ENCODE assay signal across 14 mouse cellular contexts in genomic region chr17:86039741-86040140, GRCm38 (mm10).
"Had no signal": no experiment of that assay in that cellular context is flagged by ENCODE, and none has a peak within 500 bp of the region (broad histone marks: within the 10 kb centered on the region; RNA-seq: fewer than 3 reads in every experiment).

No protein-coding gene starts in this region.

- ATAC-seq: liver, postnatal 0 days had no signal

- DNase-seq: kidney, postnatal 14 days; layer of hippocampus, adult 9-11 months; layer of hippocampus, postnatal 36 days; liver; liver, embryonic 13.5 days; lung, postnatal 36 days; midbrain, embryonic 14.5 days; right cerebral cortex, postnatal 14 days; thymus, postnatal 36 days had no signal

- H3K27me3 ChIP-seq: kidney, embryonic 15.5 days; liver, embryonic 13.5 days; neural tube, embryonic 12.5 days had no signal

- H3K9me3 ChIP-seq: kidney, embryonic 15.5 days; liver, embryonic 13.5 days; midbrain, embryonic 10.5 days; neural tube, embryonic 12.5 days had no signal

- H3K9ac ChIP-seq: kidney, embryonic 15.5 days; liver, embryonic 13.5 days; liver, postnatal 0 days; neural tube, embryonic 12.5 days had no signal

- H3K4me2 ChIP-seq: kidney, embryonic 15.5 days; liver, embryonic 13.5 days; neural tube, embryonic 12.5 days had no signal

- H3K27ac ChIP-seq: kidney, embryonic 15.5 days; liver, embryonic 13.5 days; midbrain, embryonic 10.5 days; neural tube, embryonic 12.5 days had no signal

- H3K4me1 ChIP-seq: liver, embryonic 13.5 days; neural tube, embryonic 12.5 days had no signal

- H3K4me3 ChIP-seq: kidney, embryonic 15.5 days; liver, embryonic 13.5 days; midbrain, embryonic 10.5 days; myocyte; neural tube, embryonic 12.5 days had no signal

- H3K36me3 ChIP-seq: kidney, embryonic 15.5 days; liver, embryonic 13.5 days; midbrain, embryonic 10.5 days; neural tube, embryonic 12.5 days had no signal
